Mouse (Mus musculus) layer of hippocampus, adult 9-10 months (tissue): ENCODE results near the gene Itpkc.
"Not testable (repeated sequence)": the region's sequence is repeated elsewhere in the genome, so short reads cannot be mapped to it uniquely, and the experiment has no call there.

Experiments
- DNase-seq: peaks from one replicate; pipeline ENCODE4 v3.0.0; 2022; ENCODE audit warnings: low spot score

The Itpkc gene

DNA sequence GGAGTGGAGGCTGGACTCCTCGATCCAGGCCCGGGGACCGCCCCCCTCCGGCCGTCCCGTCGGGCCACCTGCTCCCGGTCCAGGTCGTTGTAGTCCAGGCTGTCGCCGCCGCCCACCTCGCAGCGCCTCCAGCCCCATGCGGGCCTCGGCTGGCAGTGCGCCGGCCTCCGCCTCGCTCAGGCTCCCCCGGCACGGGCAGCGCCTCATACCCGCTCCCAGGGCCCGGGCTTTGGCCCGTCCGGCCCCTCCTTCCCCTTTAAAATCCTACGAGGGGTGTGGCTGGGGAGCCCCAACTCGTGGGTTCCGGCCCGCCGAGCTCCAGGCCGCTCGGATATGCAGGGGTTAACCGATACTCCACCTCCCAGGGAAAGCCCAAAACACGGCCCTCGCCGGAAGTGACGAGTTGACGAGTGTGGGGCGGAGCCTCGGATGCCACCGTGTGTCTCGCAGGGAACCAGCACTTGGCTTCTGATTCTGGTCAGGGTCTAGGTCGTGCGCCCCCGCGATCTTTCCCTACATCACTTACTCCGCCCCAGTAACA, at the start of gene Itpkc:
Gene Itpkc (minus strand): TSS at position 381 of the 541 bp plus-strand sequence.
- peak; percentile 84 for DNase-seq

DNA sequence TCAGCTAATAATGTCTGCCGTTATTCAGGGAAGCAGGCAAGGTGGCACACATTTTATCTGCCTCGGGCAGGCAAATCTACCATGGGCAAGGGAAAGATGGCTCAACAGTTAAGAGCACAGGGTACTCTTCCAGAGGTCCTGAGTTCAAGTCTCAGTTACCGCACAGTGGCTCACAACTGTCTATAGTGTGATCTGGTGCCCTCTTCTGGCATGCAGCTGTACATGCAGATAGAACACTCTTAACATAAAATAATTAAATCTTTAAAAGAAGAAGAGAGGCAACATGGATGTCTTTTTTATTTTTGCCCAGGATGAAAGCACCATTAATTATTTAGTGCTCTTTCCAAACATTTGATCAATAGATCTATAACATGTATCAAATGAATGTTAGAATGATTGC, 48.7 kb upstream of the Itpkc start:
- DNase-seq, result no peak

- DNase-seq, result no peak
These were observed 47.6 kb upstream of the Itpkc start for GRCm38 (mm10) chr7:27276021-27276420.

DNA sequence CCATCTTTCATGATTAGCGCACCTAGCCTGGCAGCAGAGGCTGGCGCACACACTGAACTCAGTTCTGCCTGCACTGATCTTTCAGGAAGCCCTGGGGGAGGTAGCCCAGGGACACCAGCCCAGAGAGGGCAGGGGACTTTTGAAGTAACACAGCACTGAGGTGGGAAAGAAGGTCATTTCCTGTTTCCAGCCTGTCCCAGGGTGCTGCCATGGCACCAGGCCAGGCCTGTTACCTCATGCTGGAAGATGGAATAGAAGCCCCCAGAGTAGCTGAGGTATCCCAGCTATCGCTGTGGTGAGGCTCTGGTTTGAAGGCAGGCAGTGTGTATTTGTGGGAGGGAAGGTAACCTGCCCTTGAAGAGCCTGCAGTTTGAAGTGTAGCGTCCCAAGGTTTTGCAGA, 46.5 kb upstream of the Itpkc start:
- no peak for DNase-seq

DNA sequence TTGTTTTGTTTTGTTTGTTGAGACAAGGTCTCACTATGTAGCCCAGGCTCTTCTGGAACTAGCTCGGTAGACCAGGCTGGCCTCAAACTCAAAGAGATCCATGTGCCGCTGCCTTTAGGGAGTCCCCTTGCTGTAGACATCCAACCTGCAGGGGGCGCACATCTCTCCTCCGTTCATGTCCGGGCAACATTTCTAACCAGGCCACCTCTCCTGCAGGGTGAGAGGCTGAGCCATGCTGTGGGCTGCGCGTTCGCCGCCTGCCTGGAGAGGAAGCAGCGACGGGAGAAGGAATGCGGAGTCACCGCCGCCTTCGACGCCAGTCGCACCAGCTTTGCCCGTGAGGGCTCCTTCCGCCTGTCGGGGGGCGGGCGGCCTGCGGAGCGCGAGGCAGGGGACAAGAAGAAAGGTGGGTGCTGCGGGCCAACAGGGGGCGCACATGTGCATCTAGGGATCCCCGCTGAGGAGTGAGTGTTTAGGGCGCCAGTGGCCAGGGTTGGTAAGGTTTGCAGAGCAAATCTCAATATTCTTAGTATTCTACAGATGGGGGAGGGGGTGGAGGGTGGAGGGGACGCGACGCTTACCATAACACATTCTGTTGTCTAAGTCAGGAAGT, 45.4 kb upstream of the Itpkc start:
- no peak for DNase-seq

DNA sequence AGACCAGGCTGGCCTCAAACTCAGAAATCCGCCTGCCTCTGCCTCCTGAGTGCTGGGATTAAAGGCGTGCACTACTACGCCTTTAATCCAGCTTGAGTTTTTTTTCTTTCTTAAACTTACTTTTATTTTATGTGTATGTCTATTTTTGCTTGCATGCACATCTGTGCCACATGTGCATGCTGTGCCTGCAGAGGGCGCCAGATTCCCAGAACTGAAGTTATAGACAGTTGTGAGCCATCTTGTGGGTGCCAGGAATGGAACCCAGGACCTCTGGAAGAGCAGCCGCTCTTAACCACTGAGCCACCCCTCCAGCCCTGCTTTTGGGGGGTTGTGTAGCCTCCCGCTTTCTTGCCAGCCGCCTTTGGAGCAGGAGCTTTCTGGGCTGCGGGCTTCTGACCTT, 43.0 kb upstream of the Itpkc start:
- DNase-seq, result no peak

DNA sequence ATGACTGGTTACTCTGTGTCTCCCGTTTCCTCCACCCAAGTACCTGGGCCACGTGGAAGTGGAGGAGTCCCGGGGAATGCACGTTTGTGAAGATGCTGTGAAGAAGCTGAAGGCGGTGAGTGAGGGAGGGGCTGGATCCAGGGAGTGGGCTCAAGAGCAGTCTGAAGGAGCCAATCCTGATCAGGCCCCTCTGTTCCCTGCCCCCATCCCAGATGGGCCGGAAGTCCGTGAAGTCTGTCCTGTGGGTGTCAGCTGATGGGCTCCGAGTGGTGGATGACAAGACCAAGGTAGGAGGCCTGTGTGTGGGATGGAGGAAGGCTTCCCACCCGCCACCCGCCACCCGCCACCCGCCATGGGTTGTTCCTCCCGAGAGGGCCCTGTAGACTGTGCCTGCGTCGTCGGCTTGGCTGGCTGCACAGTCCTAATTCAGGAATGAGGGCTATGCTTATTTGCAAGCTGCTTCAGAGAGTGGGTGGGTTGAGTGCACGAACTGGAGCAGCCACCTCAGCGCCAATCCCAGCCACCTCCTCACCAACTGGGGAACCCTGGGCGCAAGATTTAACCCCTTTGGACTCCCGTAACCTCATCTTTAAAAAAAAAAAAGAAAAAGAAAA, 38.2 kb upstream of the Itpkc start:
- DNase-seq, result no peak

GRCm38 (mm10) chr7:27264761-27265160, 36.3 kb upstream of the Itpkc start:
- DNase-seq, result no peak

DNA sequence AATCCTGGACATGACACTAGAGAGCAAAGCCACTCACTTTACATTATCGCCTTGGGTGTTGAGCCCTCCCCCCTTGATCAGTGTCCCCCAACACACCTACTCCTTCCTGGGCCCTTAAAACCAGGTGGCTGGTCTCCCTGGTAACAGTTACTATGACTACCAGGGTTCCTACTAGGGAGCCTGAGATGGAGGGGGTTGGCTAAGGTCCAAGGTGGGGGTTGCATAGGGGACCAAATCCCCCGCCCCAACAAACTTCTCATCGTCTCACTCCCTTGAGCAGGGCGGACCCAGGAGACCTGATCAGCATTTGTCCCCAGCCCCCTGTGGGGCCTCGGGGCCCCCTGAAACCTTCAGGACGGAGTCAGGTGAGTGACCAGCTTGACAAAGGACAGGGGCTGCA, 33.4 kb upstream of the Itpkc start:
- no peak for DNase-seq

DNA sequence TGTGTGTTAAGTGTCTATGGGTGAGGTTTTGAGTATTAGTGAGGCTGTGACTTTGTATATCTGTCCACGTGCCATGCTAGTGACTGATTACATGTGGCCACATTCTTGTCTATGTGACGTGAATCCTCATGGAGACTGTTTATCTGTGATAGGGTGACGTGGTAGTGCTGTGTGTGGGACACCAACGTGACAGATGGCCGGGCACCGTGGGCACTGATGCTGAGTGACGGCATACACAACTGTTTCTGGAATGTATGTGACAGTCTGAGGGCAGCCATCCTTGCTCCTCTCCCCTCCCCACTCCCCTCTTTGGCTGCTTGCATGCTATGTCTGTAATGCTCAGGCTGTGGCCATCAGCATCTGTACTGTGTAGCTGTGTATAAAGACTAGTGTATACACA, 32.4 kb upstream of the Itpkc start:
- DNase-seq, result no peak

DNA sequence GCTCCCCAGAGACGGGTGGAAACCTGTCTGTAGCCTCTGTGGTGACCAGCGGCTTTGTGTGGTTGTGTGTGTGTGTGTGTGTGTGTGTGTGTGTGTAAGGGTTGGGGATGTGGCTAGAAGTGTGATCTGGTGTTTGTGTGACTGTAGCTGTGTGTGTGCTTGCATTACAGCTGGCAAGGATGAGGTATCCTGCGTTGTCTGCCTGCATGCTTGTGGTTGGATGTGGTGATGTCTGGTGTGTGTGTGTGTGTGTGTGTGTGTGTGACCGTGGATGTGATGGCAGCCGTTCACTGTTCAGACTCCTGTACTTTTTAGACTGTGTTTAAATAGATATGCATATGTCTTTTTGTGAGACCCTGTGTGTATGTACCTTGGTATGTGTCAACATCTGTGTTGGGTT, 31.3 kb upstream of the Itpkc start:
- DNase-seq, result no peak

DNA sequence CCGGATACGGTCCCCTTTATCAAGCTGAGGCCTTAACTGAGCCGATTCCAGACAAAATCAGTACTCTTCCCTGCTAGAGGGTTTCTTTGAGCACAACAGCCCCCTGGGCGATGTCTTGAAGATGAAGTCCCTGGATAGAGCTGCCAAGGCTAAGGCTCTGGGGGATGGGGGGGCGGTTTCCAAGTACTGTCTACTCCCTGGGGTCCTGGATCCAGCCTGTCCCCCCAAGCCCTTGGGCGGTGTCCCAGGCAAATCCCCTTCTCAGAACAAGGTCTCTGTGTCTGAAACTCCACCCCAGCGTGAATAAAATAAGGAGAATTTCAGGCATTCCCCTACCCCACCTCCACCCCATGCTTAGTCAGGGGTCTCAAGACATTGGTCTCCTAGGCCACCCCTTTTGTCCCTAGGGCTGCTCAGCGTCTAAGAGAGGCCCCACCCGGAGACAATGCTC, 30.8 kb upstream of the Itpkc start:
- DNase-seq, result no peak

GRCm38 (mm10) chr7:27258205-27258899, 29.9 kb upstream of the Itpkc start, which contains the start of gene Numbl:
TSS of gene Numbl (plus strand) at chr7:27258433.
- peak; percentile 72 for DNase-seq

DNA sequence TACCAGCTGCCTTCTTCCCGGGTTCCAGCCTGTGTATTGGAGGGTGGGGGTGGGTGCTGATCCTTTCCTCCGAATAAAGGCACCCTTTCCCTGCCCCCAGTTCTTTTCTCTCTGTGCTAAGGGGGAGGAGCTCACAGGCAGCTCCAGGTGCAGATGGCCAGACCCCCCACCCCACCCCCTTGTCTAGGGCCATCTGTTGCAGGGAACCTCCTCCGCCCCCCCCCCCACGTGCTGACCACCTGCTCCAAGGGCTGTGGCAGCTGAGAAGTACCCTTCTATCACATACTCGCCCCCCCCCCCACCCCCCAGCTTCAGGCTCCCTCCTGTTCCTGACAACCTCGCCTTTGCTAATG, 29.4 kb upstream of the Itpkc start:
- DNase-seq, result no peak

DNA sequence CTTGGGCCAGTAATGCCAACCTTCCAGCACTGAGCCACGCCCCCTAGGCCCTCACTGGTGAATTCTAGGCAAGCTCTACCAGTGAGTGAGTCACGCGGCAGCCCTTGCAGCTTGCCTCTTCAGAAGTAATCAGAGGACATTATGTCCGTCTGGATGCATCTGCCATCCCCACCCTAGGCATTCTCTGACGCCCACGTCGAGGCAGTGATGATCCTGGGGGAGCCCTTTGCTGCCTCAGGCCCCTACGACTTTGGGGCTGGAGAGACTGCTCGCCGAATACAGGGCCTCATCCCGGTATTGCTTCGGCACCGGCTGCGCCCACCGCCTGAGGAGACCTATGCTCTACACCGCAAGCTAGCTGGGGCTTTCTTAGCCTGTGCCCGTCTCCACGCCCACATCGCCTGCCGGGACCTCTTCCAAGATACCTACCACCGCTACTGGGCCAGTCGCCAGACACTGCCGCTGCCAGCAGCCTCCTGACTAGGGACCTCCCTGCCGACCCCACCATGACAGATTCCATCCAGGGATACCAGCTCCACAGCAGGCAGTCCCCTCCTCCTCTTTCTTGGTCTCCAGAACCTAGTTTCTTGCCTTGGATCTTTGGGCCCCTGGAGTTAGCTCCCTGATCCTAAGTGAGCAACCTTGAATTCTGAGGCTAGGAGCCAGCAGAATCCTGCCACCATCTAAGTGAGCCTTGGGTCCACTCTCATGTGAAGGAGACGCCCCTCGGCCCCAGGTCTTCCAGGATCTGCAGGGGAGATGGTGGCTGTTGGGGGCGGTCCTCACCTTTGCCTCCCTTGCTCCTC, 28.8 kb upstream of the Itpkc start:
- no peak for DNase-seq

GRCm38 (mm10) chr7:27255721-27256120, 27.3 kb upstream of the Itpkc start:
- DNase-seq, result no peak

- DNase-seq, result no peak
These were observed 23.5 kb upstream of the Itpkc start for GRCm38 (mm10) chr7:27251946-27252345.

GRCm38 (mm10) chr7:27249928-27250327, 21.5 kb upstream of the Itpkc start:
- DNase-seq, result no peak

- DNase-seq, result no peak
These were observed 20.7 kb upstream of the Itpkc start for GRCm38 (mm10) chr7:27249146-27249545.

GRCm38 (mm10) chr7:27244088-27244487, 15.6 kb upstream of the Itpkc start:
- not testable (repeated sequence) for DNase-seq

GRCm38 (mm10) chr7:27243211-27243610, 14.8 kb upstream of the Itpkc start:
- DNase-seq, result no peak

- no peak for DNase-seq
These were observed 10.1 kb upstream of the Itpkc start for GRCm38 (mm10) chr7:27238568-27238967.
